Mouse (Mus musculus): ENCODE measurements at regions not wholly inside any gene's neighbourhood (a gene's known extent, or its start where the extent isn't known, plus 50 kb on each side); places are given as distances from the start of the nearest gene placed in this dataset.

DNA sequence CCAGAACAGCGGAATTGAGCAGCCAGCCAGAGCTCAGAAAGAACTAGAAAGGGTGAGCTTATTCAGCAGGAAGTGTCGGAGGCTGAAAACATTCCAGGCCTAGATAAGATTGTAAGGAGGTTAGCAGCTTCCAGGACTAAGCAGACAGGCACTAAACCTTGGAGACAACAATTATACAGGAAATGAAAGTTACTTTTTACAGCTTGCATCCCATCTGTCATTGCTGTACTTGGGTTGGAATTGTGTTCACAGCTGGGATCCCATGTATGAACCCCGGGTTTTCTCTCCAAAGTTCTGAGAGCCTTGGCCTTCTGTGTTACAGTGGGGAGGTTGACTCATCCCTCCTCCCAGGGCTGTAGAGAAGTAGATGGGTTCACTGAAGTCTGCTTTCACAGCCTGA, 328.5 kb downstream of the Glrx3 start:
- no peak for DNase-seq (ENCODE audit: low read depth in 1 of 2, low spot score in 2 of 2)
- TF ChIP-seq POLR2A (IDR thresholded peaks at IDR 0.05; ENCODE audit: low read depth, low read length) (no peak), CTCF (IDR thresholded peaks at IDR 0.05; ENCODE audit: extremely low read depth, insufficient read depth, insufficient read length, insufficient replicate concordance) (no peak)
- H3K4me1 ChIP-seq (ENCODE audit: control insufficient read depth, insufficient read depth, insufficient read length), result no peaks in the 10 kb centered on the region
- H3K36me3 ChIP-seq (ENCODE audit: control insufficient read depth, insufficient read depth, low read length), result no peaks in the 10 kb centered on the region
- WGBS, result 58% methylated on average over 3 of the region's 3 CpGs
- H3K27ac ChIP-seq (ENCODE audit: insufficient read depth, low read length), result no peak overlapping the region
- no peaks in the 10 kb centered on the region for H3K27me3 ChIP-seq (ENCODE audit: control insufficient read depth, insufficient read depth, low read length)
- H3K4me3 ChIP-seq (ENCODE audit: extremely low read depth, insufficient read depth, insufficient read length), result no peak overlapping the region

DNA sequence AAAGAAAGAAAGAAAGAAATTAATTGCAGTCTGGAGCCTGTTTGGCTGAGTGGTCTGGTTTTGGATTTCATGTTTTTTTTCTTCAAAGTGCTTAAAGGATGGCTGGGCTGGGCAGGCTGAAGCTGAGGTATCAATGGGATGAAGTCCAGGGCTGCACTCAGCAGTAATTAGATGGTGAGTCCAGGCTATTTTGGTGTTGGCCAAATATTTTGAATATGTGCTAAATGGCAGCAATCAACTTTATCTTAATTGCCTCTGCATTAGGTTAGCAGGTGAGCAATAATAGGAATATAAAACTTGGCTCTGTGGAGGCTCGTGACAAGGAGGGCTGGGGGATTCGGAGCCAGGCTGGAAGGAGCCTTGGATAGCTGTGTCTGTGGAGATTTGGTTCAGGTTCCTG, 329.3 kb downstream of the Glrx3 start:
- no peak for DNase-seq (ENCODE audit: low read depth in 1 of 2, low spot score in 2 of 2)
- Histone ChIP-seq H3K4me1 (ENCODE audit: control insufficient read depth, insufficient read depth, insufficient read length) (no peaks in the 10 kb centered on the region), H3K27me3 (ENCODE audit: control insufficient read depth, insufficient read depth, low read length) (no peaks in the 10 kb centered on the region), H3K36me3 (ENCODE audit: control insufficient read depth, insufficient read depth, low read length) (no peaks in the 10 kb centered on the region), H3K4me3 (ENCODE audit: extremely low read depth, insufficient read depth, insufficient read length) (no peak overlapping the region), H3K27ac (ENCODE audit: insufficient read depth, low read length) (no peak overlapping the region)
- 95% methylated on average over 2 of the region's 2 CpGs for WGBS
- TF ChIP-seq POLR2A (IDR thresholded peaks at IDR 0.05; ENCODE audit: low read depth, low read length) (no peak), CTCF (IDR thresholded peaks at IDR 0.05; ENCODE audit: extremely low read depth, insufficient read depth, insufficient read length, insufficient replicate concordance) (no peak)

DNA sequence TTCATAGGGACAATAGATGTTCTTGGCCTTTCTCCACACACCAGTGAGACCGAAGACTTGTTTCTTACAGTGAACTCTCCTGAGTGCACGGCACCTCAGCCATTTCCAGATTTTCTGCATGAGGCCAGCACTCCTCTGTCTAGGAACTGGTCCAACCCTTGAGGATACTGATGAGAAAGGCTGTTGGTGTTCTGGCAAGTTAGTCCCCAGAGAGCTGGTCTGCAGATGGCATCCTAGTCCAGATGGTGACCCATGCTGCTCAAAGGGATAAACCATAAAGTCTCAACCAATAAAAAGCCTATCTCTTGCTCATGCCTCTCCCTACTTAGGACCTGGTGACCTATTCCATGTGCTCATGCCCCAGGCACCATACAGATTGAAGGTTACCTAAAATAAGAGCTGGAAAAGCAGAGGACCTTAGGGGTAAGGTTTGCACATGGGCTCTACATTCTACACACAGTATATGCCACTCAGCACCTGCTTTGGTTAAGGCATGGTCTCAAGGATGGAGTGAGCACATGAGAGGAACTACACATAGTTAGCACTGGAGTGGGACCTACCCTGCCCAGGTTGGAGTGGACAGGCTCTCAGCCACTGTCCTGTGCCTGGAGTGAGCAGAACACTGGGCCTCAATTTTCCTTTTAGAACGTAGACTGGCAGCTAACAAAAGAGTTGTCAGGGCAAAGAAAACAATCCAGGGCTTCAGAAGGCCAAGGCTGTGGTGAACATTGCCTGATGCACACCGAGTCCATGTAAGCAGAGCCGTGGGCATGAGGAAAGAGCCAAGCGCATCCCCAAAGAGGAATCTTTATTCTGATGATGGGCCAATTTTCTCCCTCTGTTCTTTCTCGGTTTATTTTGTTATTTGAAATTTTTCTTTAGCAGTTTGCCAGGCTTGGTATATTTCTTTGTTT, 335.9 kb downstream of the Glrx3 start:
- no peak for DNase-seq (ENCODE audit: low read depth in 1 of 2, low spot score in 2 of 2)
- 88% methylated on average over 7 of the region's 7 CpGs for WGBS
- no peak for TF ChIP-seq POLR2A (IDR thresholded peaks at IDR 0.05; ENCODE audit: low read depth, low read length)
- no peak for TF ChIP-seq CTCF (IDR thresholded peaks at IDR 0.05; ENCODE audit: extremely low read depth, insufficient read depth, insufficient read length, insufficient replicate concordance)
- no peaks in the 10 kb centered on the region for H3K36me3 ChIP-seq (ENCODE audit: control insufficient read depth, insufficient read depth, low read length)
- H3K4me3 ChIP-seq (ENCODE audit: extremely low read depth, insufficient read depth, insufficient read length), result no peak overlapping the region
- no peaks in the 10 kb centered on the region for H3K27me3 ChIP-seq (ENCODE audit: control insufficient read depth, insufficient read depth, low read length)
- no peaks in the 10 kb centered on the region for H3K4me1 ChIP-seq (ENCODE audit: control insufficient read depth, insufficient read depth, insufficient read length)
- H3K27ac ChIP-seq (ENCODE audit: insufficient read depth, low read length), result no peak overlapping the region

DNA sequence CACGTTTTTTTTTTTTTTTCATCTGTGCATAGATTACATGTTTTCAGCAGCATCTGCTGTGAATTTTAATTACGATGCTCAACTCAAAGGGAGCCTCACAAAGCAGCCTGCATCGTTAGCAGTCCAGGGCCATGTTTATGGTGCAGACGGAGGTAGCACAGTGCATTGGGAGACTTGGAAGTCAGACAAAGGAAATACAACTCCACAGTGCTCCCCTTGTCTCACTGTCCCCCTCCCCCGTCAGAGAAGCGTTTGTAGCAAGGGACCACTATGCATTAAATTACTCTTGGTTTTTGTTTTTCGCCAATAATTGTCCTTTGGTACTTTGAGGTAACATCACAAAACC, 336.5 kb downstream of the Glrx3 start:
- Histone ChIP-seq H3K27me3 (ENCODE audit: control insufficient read depth, insufficient read depth, low read length) (no peaks in the 10 kb centered on the region), H3K4me1 (ENCODE audit: control insufficient read depth, insufficient read depth, insufficient read length) (no peaks in the 10 kb centered on the region), H3K36me3 (ENCODE audit: control insufficient read depth, insufficient read depth, low read length) (no peaks in the 10 kb centered on the region), H3K4me3 (ENCODE audit: extremely low read depth, insufficient read depth, insufficient read length) (no peak overlapping the region), H3K27ac (ENCODE audit: insufficient read depth, low read length) (no peak overlapping the region)
- 78% methylated on average over 7 of the region's 7 CpGs for WGBS
- DNase-seq (ENCODE audit: low read depth in 1 of 2, low spot score in 2 of 2), result no peak
- TF ChIP-seq POLR2A (IDR thresholded peaks at IDR 0.05; ENCODE audit: low read depth, low read length) (no peak), CTCF (IDR thresholded peaks at IDR 0.05; ENCODE audit: extremely low read depth, insufficient read depth, insufficient read length, insufficient replicate concordance) (no peak)

DNA sequence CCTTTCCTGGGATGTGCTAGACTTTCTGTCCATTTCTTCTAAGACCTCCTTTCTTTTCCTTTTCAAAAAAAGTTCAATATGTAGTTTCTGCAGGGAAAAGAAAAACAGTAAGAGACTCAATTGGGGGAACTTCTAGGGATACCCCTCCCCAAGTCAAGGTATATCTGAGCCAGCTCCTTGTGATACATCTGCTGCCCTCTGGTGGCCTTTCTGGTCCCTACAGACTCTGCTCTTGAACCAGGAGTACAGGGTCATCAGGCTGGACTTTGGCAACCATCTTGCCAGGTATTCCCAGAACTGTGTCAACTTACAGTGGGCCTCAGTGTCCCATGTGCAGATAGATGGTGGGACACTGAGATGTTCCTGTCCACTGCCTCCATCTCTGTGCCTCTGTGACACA, 346.5 kb downstream of the Glrx3 start:
- no peaks in the 10 kb centered on the region for H3K27me3 ChIP-seq (ENCODE audit: control insufficient read depth, insufficient read depth, low read length)
- H3K4me3 ChIP-seq (ENCODE audit: extremely low read depth, insufficient read depth, insufficient read length), result no peak overlapping the region
- no peaks in the 10 kb centered on the region for H3K4me1 ChIP-seq (ENCODE audit: control insufficient read depth, insufficient read depth, insufficient read length)
- H3K27ac ChIP-seq (ENCODE audit: insufficient read depth, low read length), result no peak overlapping the region
- TF ChIP-seq POLR2A (IDR thresholded peaks at IDR 0.05; ENCODE audit: low read depth, low read length) (no peak), CTCF (IDR thresholded peaks at IDR 0.05; ENCODE audit: extremely low read depth, insufficient read depth, insufficient read length, insufficient replicate concordance) (peak; percentile 58; the same call in 1 of the 2 replicates)
- DNase-seq (ENCODE audit: low read depth in 1 of 2, low spot score in 2 of 2), result peak; percentile 18 to 45
- no peaks in the 10 kb centered on the region for H3K36me3 ChIP-seq (ENCODE audit: control insufficient read depth, insufficient read depth, low read length)

DNA sequence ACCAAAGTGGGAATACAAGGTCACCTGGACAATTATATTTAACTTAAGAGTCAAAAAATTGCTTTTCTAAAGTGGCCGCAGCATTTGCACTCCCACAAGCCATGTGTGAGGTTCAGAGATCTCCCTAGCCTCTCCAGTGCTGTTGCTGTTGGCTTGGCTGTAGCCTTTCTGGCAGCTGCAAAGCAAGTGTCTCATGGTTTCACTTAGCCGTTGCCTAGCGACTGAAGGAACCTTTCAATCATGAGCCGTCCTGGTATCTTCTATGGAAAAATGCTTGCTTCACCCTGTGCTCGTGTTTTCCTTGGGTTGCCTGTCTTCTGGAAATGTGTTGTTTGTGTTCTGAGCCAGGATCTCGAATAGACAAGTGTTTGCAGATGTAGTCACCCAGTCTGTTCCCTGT, 367.9 kb downstream of the Glrx3 start:
- Histone ChIP-seq H3K36me3 (ENCODE audit: control insufficient read depth, insufficient read depth, low read length) (no peaks in the 10 kb centered on the region), H3K4me1 (ENCODE audit: control insufficient read depth, insufficient read depth, insufficient read length) (no peaks in the 10 kb centered on the region), H3K27me3 (ENCODE audit: control insufficient read depth, insufficient read depth, low read length) (no peaks in the 10 kb centered on the region; the same call in 1 of the 2 replicates), H3K4me3 (ENCODE audit: extremely low read depth, insufficient read depth, insufficient read length) (no peak overlapping the region), H3K27ac (ENCODE audit: insufficient read depth, low read length) (no peak overlapping the region)
- no peak for DNase-seq (ENCODE audit: low read depth in 1 of 2, low spot score in 2 of 2)
- no peak for TF ChIP-seq POLR2A (IDR thresholded peaks at IDR 0.05; ENCODE audit: low read depth, low read length)
- no peak for TF ChIP-seq CTCF (IDR thresholded peaks at IDR 0.05; ENCODE audit: extremely low read depth, insufficient read depth, insufficient read length, insufficient replicate concordance)
- WGBS, result 79% methylated on average over 6 of the region's 6 CpGs

DNA sequence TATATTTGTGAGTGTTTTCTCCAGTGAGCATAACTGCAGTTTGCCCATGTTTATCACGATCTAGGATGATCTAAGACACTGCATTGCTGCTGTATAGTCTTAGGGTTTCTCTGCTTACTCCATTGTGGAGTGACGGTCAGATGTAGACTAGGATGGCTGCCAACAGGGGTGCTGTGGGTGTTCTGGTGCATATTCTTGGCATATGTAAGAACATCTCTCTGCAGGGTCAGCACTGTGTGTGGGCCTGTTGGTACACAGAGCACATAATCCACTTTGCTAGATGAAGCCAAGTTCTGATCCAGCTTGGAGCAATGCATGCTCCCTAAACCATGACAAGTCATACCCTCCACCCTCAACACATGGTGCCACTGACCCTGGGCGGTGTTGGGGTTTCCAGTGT, 375.4 kb downstream of the Glrx3 start:
- no peaks in the 10 kb centered on the region for H3K36me3 ChIP-seq (ENCODE audit: control insufficient read depth, insufficient read depth, low read length)
- no peaks in the 10 kb centered on the region for H3K27me3 ChIP-seq (ENCODE audit: control insufficient read depth, insufficient read depth, low read length)
- H3K4me1 ChIP-seq (ENCODE audit: control insufficient read depth, insufficient read depth, insufficient read length), result no peaks in the 10 kb centered on the region
- TF ChIP-seq POLR2A (IDR thresholded peaks at IDR 0.05; ENCODE audit: low read depth, low read length), result no peak
- no peak for TF ChIP-seq CTCF (IDR thresholded peaks at IDR 0.05; ENCODE audit: extremely low read depth, insufficient read depth, insufficient read length, insufficient replicate concordance)
- no peak for DNase-seq (ENCODE audit: low read depth in 1 of 2, low spot score in 2 of 2)
- no peak overlapping the region for H3K4me3 ChIP-seq (ENCODE audit: extremely low read depth, insufficient read depth, insufficient read length)
- H3K27ac ChIP-seq (ENCODE audit: insufficient read depth, low read length), result no peak overlapping the region
- 84% methylated on average over 3 of the region's 3 CpGs for WGBS
